In genomic region chr8:72334144-72334641, GRCm38 (mm10) we compare ENCODE assay signal across 12 mouse cellular contexts.
"Had no signal": no experiment of that assay in that cellular context is flagged by ENCODE, and none has a peak within 500 bp of the region (broad histone marks: within the 10 kb centered on the region; RNA-seq: fewer than 3 reads in every experiment).

No protein-coding gene starts in this region.

- H3K9ac ChIP-seq: kidney, embryonic 15.5 days; limb, embryonic 15.5 days; liver, embryonic 12.5 days; lung, embryonic 14.5 days; midbrain, embryonic 15.5 days; neural tube, embryonic 12.5 days had no signal

- DNase-seq: lung, embryonic 14.5 days; lung, postnatal 10 days; thymus, postnatal 14 days had no signal

- H3K9me3 ChIP-seq: kidney, embryonic 15.5 days; limb, embryonic 15.5 days; liver, embryonic 12.5 days; megakaryocyte, embryonic 14.5 days; midbrain, embryonic 15.5 days; neural tube, embryonic 12.5 days had no signal

- ATAC-seq: liver, embryonic 12.5 days; midbrain, embryonic 15.5 days had no signal

- H3K27me3 ChIP-seq: kidney, embryonic 15.5 days; limb, embryonic 15.5 days; liver, embryonic 12.5 days; midbrain, embryonic 15.5 days; neural tube, embryonic 12.5 days had no signal

- H3K4me3 ChIP-seq: kidney, embryonic 15.5 days; limb, embryonic 15.5 days; liver, embryonic 12.5 days; megakaryocyte, embryonic 14.5 days; midbrain, embryonic 15.5 days; neural tube, embryonic 12.5 days had no signal

- H3K27ac ChIP-seq: kidney, embryonic 15.5 days; limb, embryonic 15.5 days; liver, embryonic 12.5 days; macrophage; midbrain, embryonic 15.5 days; neural tube, embryonic 12.5 days; stomach, postnatal 0 days had no signal

- H3K4me2 ChIP-seq: kidney, embryonic 15.5 days; limb, embryonic 15.5 days; liver, embryonic 12.5 days; lung, embryonic 14.5 days; midbrain, embryonic 11.5 days; midbrain, embryonic 15.5 days; neural tube, embryonic 12.5 days had no signal

- H3K4me1 ChIP-seq: limb, embryonic 15.5 days; liver, embryonic 12.5 days; midbrain, embryonic 15.5 days; neural tube, embryonic 12.5 days had no signal
